Mouse (Mus musculus) heart, embryonic 10.5 days (tissue): ENCODE data around the gene Bnip3. TPM values are rescaled to one million over a fixed set of nuclear protein-coding genes. Genes with fewer than 3 reads are reported as not detected.

Source experiments
- DNase-seq: peaks from one replicate; pipeline ENCODE4 v3.0.0-alpha.2; 2017; ENCODE audit warnings: low spot score
- H3K27ac ChIP-seq: fragments of 300-500 bp; sonication (generic); 2 replicates; pipeline ENCODE4 v1.5.1; 2016; ENCODE audit warnings: mild to moderate bottlenecking
- H3K27me3 ChIP-seq: fragments of 300-500 bp; sonication (generic); 2 replicates; pipeline ENCODE4 v1.6.1; 2016; ENCODE audit warnings: mild to moderate bottlenecking; ENCODE audit not compliant: poor library complexity, insufficient read depth, severe bottlenecking
- H3K36me3 ChIP-seq: fragments of 300-500 bp; sonication (generic); 2 replicates; pipeline ENCODE4 v1.6.1; 2016; ENCODE audit warnings: mild to moderate bottlenecking, moderate library complexity
- H3K4me1 ChIP-seq: fragments of 300-500 bp; sonication (generic); 2 replicates; pipeline ENCODE4 v1.6.1; 2016; ENCODE audit warnings: mild to moderate bottlenecking
- H3K4me3 ChIP-seq: fragments of 300-500 bp; sonication (generic); 2 replicates; pipeline ENCODE4 v1.5.1; 2016; ENCODE audit warnings: mild to moderate bottlenecking, moderate library complexity
- H3K9me3 ChIP-seq: fragments of 300-500 bp; sonication (generic); 2 replicates; pipeline ENCODE4 v1.6.1; 2016; ENCODE audit warnings: mild to moderate bottlenecking, moderate library complexity
- WGBS: fragments of 180-500 bp; shearing (Covaris S2); methylation state at CpG from one replicate; pipeline ENCODE4 v1.1.7; 2016; 5-methylcytosine and 5-hydroxymethylcytosine counted together
- polyA plus RNA-seq: library from polyadenylated mRNA; unstranded; fragments of >200 nt; fragmentation: Nextera tagmentation; extraction: Ambion mirVana; gene quantifications from 2 replicates; pipeline ENCODE4 v1.2.1, GENCODE M21; 2016

Gene Bnip3
- polyA plus RNA-seq, 1 experiment from 2014 or later: 273 TPM

GRCm38 (mm10) chr7:138848028-138848920, 61.0 kb downstream of the Bnip3 start:
- Histone ChIP-seq H3K27me3 (no peaks in the 10 kb centered on the region), H3K4me3 (peak overlapping the region; percentile 99), H3K4me1 (peaks cover 35% of the 10 kb centered on the region), H3K27ac (no peak overlapping the region), H3K9me3 (no peaks in the 10 kb centered on the region), H3K36me3 (peaks cover 28% of the 10 kb centered on the region)
- 81% methylated on average over 7 of the region's 7 CpGs for WGBS
- no peak for DNase-seq

GRCm38 (mm10) chr7:138847316-138848027, 61.8 kb downstream of the Bnip3 start:
- Histone ChIP-seq H3K36me3 (peaks cover 20% of the 10 kb centered on the region), H3K4me3 (peak overlapping the region; percentile 99), H3K27me3 (no peaks in the 10 kb centered on the region), H3K9me3 (no peaks in the 10 kb centered on the region), H3K4me1 (peaks cover 35% of the 10 kb centered on the region), H3K27ac (peak overlapping the region; percentile 100)
- DNase-seq: no peak
- WGBS: 44% methylated on average over 13 of the region's 13 CpGs

DNA sequence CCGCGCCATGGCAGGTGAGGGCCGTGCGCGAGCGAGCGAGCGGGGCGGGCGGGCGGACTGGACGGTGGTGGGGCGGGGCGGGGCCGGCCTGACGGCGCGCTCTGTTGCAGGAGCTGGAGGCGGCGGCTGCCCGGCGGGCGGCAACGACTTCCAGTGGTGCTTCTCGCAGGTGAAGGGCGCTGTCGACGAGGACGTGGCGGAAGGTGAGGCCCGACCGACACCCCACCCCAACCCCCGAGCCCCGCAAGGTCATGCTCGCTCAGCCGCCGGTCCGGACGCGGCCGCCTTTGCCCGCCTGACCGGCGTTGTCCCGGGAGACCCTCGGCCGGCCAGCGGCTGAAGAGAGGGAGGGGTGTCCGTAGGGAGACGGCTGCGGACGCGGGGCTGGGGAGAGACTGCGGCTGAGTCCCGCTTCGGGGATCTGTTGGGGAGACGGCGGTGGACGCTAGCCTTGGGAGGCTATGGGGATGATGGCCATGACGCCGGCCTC, 62.8 kb downstream of the Bnip3 start:
- Histone ChIP-seq H3K4me3 (peak overlapping the region; percentile 99), H3K9me3 (no peaks in the 10 kb centered on the region), H3K36me3 (peaks cover 11% of the 10 kb centered on the region; the same call in 1 of the 2 replicates), H3K4me1 (peaks cover 35% of the 10 kb centered on the region), H3K27me3 (no peaks in the 10 kb centered on the region), H3K27ac (peak overlapping the region; percentile 100)
- 1% methylated on average over 58 of the region's 61 CpGs for WGBS
- DNase-seq: peak; percentile 81

- peak within 1 kb of the TSS; percentile 99 for H3K4me3 ChIP-seq
- H3K9me3 ChIP-seq: no peaks in the 10 kb centered on the region
- peak; percentile 97 for DNase-seq
- H3K27me3 ChIP-seq: no peaks in the 10 kb centered on the region
- under 1% methylated on average over 51 of the region's 51 CpGs for WGBS
- H3K4me1 ChIP-seq: peaks cover 35% of the 10 kb centered on the region
- peak within 1 kb of the TSS; percentile 100 for H3K27ac ChIP-seq
- peaks cover 11% of the 10 kb centered on the region; the same call in 1 of the 2 replicates for H3K36me3 ChIP-seq
Observed at GRCm38 (mm10) chr7:138845544-138846391, 63.6 kb downstream of the Bnip3 start, which contains the start of the genes Ppp2r2d and Mapk1ip1. Ppp2r2d (plus strand) TSS chr7:138846079. Mapk1ip1 (minus strand) TSS chr7:138846273.

- Histone ChIP-seq H3K36me3 (peaks cover 9% of the 10 kb centered on the region; the same call in 1 of the 2 replicates), H3K27ac (peak overlapping the region; percentile 100; the same call in 1 of the 2 replicates), H3K4me3 (peak overlapping the region; percentile 99), H3K27me3 (no peaks in the 10 kb centered on the region), H3K4me1 (peaks cover 38% of the 10 kb centered on the region), H3K9me3 (no peaks in the 10 kb centered on the region)
- WGBS: 35% methylated on average over 8 of the region's 8 CpGs
- DNase-seq: no peak
Observed at GRCm38 (mm10) chr7:138845111-138845510, 64.2 kb downstream of the Bnip3 start.

DNA sequence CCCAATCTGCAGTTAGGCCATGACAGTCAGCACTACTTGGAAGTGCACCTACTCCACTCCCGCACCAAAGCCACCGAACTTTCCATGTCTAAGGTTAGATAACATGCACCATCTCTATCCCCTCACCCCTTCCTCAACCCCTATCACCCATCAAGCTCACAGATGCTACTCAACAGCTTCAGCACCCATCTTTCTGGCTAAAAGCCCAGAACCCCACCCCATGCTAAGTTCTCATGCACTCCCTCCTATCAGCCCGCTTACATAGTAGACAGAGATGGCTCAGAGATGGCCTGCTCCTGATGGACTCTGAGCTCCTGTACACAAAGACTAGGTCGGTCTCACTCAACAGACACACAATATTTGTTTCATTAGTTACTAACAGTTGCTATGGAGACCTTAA, 65.9 kb downstream of the Bnip3 start:
- H3K9me3 ChIP-seq: no peaks in the 10 kb centered on the region
- no peak for DNase-seq
- H3K4me3 ChIP-seq: no peak overlapping the region
- WGBS: 89% methylated on average over 4 of the region's 4 CpGs
- peaks cover 37% of the 10 kb centered on the region for H3K4me1 ChIP-seq
- H3K27me3 ChIP-seq: no peaks in the 10 kb centered on the region
- H3K36me3 ChIP-seq: peaks cover 3% of the 10 kb centered on the region; the same call in 1 of the 2 replicates
- no peak overlapping the region for H3K27ac ChIP-seq

DNA sequence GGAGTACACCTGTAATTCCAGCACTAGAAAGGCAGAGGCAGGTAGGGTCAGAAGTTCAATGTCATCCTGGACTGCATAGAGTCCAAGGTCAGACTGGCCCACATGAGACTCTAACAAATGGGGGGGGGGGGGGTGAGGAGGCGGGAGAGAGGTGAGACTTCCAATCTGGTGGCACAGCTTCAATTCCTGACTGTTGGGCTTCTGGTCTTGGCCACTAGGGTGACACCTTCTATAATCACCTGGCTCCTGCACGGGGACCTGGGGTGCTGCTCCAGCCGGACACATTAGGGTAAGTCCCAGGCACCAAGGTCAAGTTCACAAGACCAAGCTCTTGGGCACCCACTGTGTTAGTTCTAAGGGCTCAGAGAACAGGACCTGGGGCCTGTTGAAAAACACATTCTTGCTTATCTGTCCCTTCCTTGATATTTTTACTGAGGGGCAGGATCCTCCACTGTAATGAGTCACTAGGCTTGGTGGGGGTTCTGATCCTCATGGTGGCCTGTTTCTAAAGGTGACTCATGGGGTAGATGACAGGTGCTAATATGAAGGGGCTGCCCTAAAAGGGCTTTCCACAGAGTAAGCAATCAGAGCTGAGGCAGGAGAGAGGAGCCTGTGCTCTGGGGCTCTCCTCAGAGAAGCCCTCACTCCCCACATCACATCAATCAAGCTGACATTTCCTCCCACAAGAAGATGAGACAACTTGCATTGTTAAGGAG, 67.7 kb downstream of the Bnip3 start:
- no peak overlapping the region for H3K27ac ChIP-seq

More for the DNA sequence above, 67.7 kb downstream of the Bnip3 start:
- H3K36me3 ChIP-seq: peaks cover 2% of the 10 kb centered on the region
- 60% methylated on average over 3 of the region's 3 CpGs for WGBS
- H3K9me3 ChIP-seq: no peaks in the 10 kb centered on the region
- H3K27me3 ChIP-seq: no peaks in the 10 kb centered on the region
- DNase-seq: peak; percentile 58
- H3K4me3 ChIP-seq: no peak overlapping the region
- H3K4me1 ChIP-seq: peaks cover 23% of the 10 kb centered on the region

Other genes with a start within 250 kb of the Bnip3 start
- 36.7 and 46.2 TPM in 2 replicates for gene Ppp2r2d, start 63.4 kb downstream of the Bnip3 start, polyA plus RNA-seq
- 10.0 and 10.8 TPM in 2 replicates for gene Mapk1ip1, start 63.2 kb downstream of the Bnip3 start, polyA plus RNA-seq
- gene Jakmip3, start 31.2 kb upstream of the Bnip3 start, polyA plus RNA-seq: 0.07 and 0.09 TPM in 2 replicates
- 4.7 and 9.1 TPM in 2 replicates for gene Dpysl4, start 176.5 kb upstream of the Bnip3 start, polyA plus RNA-seq